Mouse (Mus musculus) gastrocnemius, postnatal 14 days (tissue): ENCODE data around the gene Usp47. TPM values are rescaled to one million over a fixed set of nuclear protein-coding genes. Genes with fewer than 3 reads are reported as not detected.
"Not testable (repeated sequence)": the region's sequence is repeated elsewhere in the genome, so short reads cannot be mapped to it uniquely, and the experiment has no call there.

Experiments
- DNase-seq: peaks from one replicate; pipeline ENCODE4 v3.0.0; 2021; ENCODE audit warnings: mixed read lengths
- intact Hi-C: fragments of 180-260 bp; cut with DNase I; formaldehyde crosslinking; loops from one replicate; pipeline ENCODE4 v1.15.1; 2025; ENCODE audit warnings: low total_unique reads
- total RNA-seq, 2 experiments: library from RNA; stranded (reverse); gene quantifications; 2 replicates each; pipeline ENCODE4 v1.2.3; 2021

The Usp47 gene
- total RNA-seq, 2 experiments from 2014 or later = 123 to 126 TPM

DNA sequence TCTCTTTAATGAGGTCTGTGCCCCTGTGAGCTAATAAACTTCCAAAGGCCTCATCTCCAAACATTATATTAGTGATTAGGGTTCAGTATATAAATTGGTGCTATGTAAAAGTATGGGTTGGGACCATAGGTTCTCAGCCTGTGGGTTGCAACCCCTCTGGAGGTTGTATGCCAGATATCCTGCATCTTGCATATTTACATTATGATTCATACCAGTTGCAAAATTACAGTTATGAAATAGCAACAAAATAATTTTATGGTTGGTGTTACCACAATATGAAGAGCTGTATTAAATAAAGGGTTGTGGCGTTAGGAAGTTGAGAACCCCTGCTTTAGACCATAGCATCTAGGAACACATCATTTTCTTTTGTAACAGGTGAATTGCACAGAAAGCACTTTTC lies 7.3 kb downstream of the Usp47 start:
- intact Hi-C loops = no loop called here

DNA sequence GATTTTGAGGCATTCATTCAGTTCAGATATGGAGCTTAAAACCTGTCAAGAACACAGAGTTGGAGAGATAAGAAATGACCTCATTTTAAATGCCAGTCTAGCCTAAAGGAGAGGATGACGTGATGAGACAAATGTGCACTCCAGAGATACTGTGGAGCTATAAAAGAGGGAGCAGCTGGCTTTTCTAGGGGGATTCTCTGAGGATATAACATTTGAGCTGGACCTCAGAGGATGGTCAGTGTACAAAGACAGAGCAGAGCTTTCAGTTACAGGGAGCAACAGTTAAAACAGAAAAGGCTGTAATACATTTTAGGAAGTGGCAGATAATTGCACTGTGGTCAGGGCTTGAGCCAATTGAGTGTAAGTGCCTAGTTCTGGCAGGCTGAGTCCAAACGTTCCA lies 12.5 kb downstream of the Usp47 start:
- DNase-seq = no peak
- intact Hi-C loops = no loop called here

More for the DNA sequence above, 7.3 kb downstream of the Usp47 start:
- no peak for DNase-seq

DNA sequence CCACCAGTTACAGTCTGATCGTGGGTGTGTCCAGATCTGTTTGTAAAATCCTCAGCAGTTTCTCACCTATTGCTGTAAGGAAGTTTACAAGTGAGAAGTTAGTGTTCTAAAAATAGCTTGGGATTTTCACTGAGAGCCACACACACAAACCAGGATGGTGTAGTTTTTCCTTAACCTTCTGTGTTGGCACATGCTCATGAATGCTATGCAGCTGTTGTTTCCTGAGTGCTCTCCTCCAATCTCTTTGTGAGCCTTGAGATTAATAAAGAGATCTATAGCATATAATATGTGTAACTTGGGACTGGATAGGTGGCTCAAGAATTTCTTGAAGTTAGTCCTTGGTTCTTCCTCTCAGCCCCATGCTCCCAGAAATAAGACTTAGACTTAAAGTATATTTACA lies 13.3 kb downstream of the Usp47 start:
- DNase-seq = no peak
- intact Hi-C loops = no loop called here

DNA sequence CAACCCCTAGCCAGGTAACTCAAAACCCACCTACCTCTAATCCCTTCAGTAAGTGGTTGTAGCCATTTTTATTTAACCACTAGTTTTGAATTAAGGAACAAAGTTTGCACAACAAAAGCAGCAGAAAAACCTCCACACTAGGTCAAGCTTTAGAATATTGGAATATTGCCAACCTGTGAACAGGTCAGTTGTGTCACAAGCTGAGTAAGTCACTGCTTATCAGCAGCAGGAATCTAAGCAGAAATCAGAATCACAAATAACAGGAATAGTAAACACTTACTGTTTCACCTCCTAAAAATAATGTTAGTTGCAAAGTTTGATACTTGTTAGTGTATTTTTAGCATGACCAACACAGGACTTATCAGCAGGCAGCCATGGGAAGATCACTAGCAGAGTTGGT lies 17.0 kb downstream of the Usp47 start:
- intact Hi-C loops = no loop called here
- no peak for DNase-seq

- intact Hi-C loops = no loop called here
- DNase-seq = no peak
Observed at GRCm38 (mm10) chr7:112042758-112043157, 19.5 kb downstream of the Usp47 start.

DNA sequence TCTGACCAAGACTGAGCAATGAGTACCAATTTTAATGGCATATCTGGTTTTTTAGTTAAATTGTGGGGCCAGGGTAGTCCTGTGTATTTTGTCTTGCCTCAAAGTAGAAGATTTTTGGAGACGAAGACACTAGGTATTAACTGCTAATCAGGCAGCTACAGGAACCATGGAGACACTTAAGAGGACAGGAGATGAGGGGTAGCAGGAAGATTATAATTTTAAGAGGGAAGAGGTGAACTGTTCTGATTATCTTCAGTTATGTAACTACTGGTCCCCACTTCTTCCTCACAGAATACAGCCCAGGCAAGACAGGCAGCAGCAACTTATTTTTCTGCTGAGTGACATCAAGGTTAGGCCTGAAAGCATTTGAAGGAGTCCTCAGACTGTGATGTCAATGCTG lies 21.9 kb downstream of the Usp47 start:
- intact Hi-C loops = no loop called here
- DNase-seq = no peak

GRCm38 (mm10) chr7:112045794-112046388 lies 22.6 kb downstream of the Usp47 start:
- DNase-seq = no peak
- intact Hi-C loops = no loop called here

- no peak for DNase-seq
- intact Hi-C loops = no loop called here
Observed at GRCm38 (mm10) chr7:112048643-112049042, 25.3 kb downstream of the Usp47 start.

- no peak for DNase-seq
- intact Hi-C loops = no loop called here
Observed at GRCm38 (mm10) chr7:112053667-112054066, 30.4 kb downstream of the Usp47 start.

- DNase-seq = no peak
- intact Hi-C loops = no loop called here
Observed at GRCm38 (mm10) chr7:112055901-112056625, 32.8 kb downstream of the Usp47 start.

- intact Hi-C loops = no loop called here
- DNase-seq = no peak
Observed at GRCm38 (mm10) chr7:112074868-112075267, 51.6 kb downstream of the Usp47 start.

DNA sequence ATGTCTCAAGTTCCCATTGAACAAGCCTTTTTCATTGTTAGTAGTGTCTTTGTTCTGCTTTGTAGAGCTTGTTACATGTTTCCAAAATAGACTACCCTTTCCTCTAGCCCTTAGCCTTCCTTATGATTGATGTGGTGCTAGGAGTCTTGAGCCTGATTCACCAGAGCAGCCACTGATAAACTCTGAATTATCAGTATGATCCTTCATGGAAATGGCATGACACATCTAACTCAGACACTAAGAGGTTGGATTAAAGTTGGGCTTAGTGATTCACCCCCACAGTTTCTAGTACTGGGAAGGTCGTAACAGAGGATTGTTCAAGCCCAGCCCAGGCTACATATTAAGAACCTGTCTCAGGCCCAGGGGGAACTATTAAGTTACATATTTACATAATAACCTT lies 59.3 kb downstream of the Usp47 start:
- intact Hi-C loops = no loop called here

DNA sequence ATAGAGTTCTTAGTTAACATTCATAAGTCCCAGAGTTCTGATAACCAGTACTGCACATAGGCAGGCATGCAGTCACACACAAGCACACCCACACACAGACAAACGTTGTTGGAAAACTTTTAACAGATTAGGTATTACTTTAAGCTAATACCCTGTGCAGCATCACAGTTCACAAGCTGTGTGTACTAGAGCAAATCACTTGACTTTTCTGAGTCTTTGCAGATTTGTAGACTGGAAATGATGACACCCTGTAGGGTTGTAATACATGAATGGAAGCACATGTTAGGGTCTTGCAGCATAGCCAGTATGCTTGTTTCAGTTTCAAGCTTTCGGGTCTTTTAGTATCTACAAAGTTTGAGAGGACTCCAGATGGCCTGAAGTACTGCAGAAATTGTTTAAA lies 60.9 kb downstream of the Usp47 start:
- intact Hi-C loops = no loop called here
- no peak for DNase-seq

More for the DNA sequence above, 59.3 kb downstream of the Usp47 start:
- no peak for DNase-seq

DNA sequence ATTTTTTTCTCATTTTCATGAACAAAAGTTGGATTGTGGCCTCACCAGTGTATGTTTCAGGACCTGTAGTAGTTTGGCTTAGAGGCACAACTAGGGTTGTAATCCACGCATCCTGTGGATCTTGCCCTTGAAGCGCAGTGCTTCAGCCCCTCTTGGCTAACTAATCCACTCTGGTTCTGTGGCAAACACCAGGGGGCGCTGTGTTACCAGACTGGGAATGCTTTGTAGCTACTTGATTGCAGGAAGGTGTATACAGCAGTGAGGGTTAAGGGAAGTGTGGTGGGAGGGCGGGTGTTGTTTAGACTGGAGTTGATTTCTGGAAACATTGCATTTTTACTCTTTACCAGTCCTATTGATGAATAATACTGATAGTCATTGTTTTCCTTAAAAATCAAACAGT lies 61.8 kb downstream of the Usp47 start:
- intact Hi-C loops = loop anchor here (5.0 kb wide), 2 partner anchors 92 to 282 kb away; no protein-coding TSS in a partner anchor
- DNase-seq = peak; percentile 82

GRCm38 (mm10) chr7:112086186-112086585 lies 62.9 kb downstream of the Usp47 start:
- no peak for DNase-seq
- intact Hi-C loops = loop anchor here (5.0 kb wide), 2 partner anchors 91 to 281 kb away; no protein-coding TSS in a partner anchor

DNA sequence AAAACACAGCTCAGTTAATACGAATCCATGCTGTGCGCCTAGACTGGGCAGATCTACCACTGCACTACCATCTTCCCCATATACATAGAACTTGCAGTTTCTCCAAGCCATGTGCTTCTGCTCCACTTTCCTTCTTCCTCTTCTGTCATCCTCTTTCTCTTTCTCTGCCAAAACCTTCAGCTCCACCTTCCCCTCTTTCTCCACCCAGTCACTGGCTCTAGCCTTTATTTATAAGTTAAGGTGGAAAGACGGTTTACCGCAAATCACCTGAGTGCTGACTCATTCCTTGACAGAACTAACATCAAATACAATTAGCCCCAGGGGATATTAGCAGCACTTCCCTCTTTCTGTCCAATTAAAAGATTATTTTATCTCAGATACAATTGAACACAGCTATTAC lies 71.6 kb downstream of the Usp47 start:
- intact Hi-C loops, DNase-seq: not testable (repeated sequence)

DNA sequence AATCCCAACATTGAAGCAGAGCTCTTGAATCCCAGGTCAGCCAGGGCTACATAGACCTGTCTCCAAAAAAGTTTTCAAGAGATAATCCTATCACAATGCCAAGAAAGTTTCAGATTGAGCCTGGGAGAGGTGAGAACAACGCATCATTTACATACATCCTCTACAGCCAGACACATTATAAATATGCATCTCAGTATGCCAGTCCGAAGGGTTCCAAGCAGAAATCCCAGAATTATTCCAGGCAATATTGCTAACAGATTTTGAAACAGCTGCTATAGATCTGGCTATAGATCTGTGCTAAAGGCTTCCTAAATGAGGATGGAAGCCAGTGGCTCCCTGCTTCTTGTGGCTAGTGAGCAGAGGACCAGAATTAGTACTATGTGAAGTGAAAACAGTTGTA lies 77.6 kb downstream of the Usp47 start:
- DNase-seq = no peak
- intact Hi-C loops = no loop called here

DNA sequence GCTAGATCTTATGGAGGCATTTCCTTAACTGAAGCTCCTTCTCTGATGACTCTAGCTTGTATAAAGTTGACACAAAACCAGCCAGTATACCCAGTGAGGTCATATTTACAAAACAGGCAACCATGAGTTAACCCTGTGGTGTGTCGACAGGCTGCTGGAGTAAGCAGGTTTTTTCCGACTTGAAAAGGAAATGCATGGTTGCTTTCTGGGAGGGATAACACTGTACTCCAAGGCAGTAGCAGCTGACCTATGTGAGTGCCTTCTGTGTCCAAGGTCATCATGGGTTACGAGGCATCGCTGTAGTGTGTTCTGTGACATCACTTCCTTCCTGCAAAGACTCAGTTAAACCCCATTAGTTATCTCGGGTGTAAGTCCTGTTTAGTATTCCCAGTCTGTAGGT lies 79.6 kb downstream of the Usp47 start:
- intact Hi-C loops = no loop called here
- no peak for DNase-seq

- intact Hi-C loops = no loop called here
- no peak for DNase-seq
Observed at GRCm38 (mm10) chr7:112103816-112104215, 80.5 kb downstream of the Usp47 start.

DNA sequence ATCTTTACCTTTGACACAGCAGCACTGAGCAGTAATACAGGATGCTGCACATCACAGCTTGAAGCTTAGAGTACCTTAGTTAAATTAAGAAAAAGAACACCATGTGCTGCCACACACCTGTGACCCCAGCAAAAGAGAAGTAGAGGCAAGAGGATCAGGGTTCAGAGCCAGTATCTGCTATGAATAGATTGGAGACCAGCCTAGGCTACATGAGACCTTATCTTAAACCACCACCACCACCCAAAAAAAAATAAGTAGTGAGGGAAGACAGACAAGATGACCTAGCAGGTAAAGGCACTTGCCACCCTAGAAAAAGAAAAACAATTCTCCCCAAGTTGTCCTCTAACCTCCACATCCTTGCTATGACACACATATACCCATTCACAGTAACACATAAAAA lies 85.5 kb downstream of the Usp47 start:
- intact Hi-C loops = no loop called here
- DNase-seq = no peak

GRCm38 (mm10) chr7:112110638-112111372 lies 87.5 kb downstream of the Usp47 start:
- intact Hi-C loops = no loop called here
- DNase-seq = no peak
